Mouse (Mus musculus): ENCODE results near the gene Pnkd. TPM values are rescaled to one million over a fixed set of nuclear protein-coding genes. Genes with fewer than 3 reads are reported as not detected.

Gene Pnkd
- polyA plus RNA-seq, 1 experiment = 37.8 TPM

DNA sequence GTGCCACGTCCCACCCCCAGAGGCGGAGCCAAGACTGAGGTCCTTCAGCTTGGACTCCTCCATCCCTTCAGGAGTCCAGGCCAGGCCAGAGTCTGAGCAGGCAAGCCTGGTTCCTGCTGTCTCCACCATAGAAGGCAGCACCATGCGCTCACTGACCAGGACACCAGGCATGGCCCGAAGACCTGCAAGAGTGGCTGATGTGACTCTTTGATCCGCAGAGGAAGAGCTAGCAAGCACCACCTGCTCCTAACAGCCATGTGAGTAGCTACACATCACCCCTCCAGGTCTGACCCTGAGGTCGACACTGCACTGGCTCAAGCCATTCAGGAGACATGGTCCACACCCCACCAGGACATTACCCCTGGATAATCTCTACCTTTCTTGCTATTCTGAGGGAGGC is 7.7 kb upstream of the Pnkd start:
- H3K4me1 ChIP-seq (ENCODE audit: control insufficient read depth, insufficient read depth, low read length) = peaks cover 10% of the 10 kb centered on the region
- H3K4me3 ChIP-seq (ENCODE audit: insufficient read depth, low read length) = no peak overlapping the region
- no peak for TF ChIP-seq POLR2A (IDR thresholded peaks at IDR 0.05; ENCODE audit: borderline replicate concordance, low read depth, low read length)
- TF ChIP-seq CTCF (IDR thresholded peaks at IDR 0.05; ENCODE audit: low read depth, low read length) = no peak
- H3K27ac ChIP-seq (ENCODE audit: insufficient read depth, low read depth, low read length) = no peak overlapping the region

DNA sequence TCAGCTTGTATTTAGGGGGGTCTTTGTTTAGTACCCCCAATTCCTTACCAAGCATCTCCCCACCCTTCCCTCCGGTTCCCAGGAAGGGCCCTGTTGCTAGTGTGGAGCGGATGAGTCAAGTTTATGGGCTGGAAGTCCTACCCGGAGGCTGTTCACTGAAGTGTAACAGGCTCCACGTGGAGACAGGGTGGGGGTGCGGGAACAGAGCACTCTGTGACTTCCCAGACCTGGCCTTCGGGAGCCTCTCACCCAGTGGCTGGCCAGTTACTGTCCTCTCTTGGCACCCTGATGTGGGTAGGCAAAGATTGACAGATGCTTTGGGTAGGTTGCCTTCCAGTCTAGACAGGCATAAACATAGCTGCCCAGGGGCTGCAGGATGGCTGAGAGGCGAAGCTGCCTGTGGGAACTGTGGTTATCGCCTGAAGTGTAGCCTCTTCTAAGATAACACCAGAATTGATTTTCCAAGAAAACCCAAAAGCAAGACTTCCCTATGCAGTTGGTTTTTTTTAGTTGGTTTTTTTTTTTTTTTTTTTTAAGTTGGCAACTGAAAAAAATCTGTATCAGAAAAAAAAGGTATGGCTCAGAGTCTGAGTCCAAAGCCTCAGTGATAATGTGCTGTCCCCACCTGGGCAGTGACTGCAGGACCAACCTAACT is 6.7 kb upstream of the Pnkd start:
- H3K4me3 ChIP-seq (ENCODE audit: insufficient read depth, low read length) = no peak overlapping the region
- TF ChIP-seq CTCF (IDR thresholded peaks at IDR 0.05; ENCODE audit: low read depth, low read length) (no peak), POLR2A (IDR thresholded peaks at IDR 0.05; ENCODE audit: borderline replicate concordance, low read depth, low read length) (no peak)
- peaks cover 8% of the 10 kb centered on the region for H3K4me1 ChIP-seq (ENCODE audit: control insufficient read depth, insufficient read depth, low read length)
- H3K27ac ChIP-seq (ENCODE audit: insufficient read depth, low read depth, low read length) = no peak overlapping the region

DNA sequence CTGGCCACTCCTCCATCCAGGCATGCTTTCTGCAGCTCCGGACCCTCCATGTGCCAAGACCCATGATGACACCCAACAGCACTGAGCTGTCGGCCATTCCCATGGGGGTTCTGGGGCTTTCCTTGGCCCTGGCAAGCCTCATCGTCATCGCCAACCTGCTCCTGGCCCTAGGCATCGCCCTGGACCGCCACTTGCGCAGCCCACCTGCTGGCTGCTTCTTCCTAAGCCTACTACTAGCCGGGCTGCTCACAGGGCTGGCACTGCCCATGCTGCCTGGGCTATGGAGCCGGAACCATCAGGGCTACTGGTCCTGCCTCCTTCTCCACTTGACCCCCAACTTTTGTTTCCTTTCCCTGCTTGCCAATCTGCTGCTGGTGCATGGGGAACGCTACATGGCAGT is 6.2 kb upstream of the Pnkd start, which contains the start of gene Gpbar1:
Gene Gpbar1, plus strand, starts transcription at position 13 of the 400 bp plus-strand sequence.
- TF ChIP-seq CTCF (IDR thresholded peaks at IDR 0.05; ENCODE audit: low read depth, low read length) = no peak
- no peak for TF ChIP-seq POLR2A (IDR thresholded peaks at IDR 0.05; ENCODE audit: borderline replicate concordance, low read depth, low read length)
- H3K4me3 ChIP-seq (ENCODE audit: insufficient read depth, low read length) = no peak within 1 kb of the TSS
- peaks cover 6% of the 10 kb centered on the region for H3K4me1 ChIP-seq (ENCODE audit: control insufficient read depth, insufficient read depth, low read length)
- H3K27ac ChIP-seq (ENCODE audit: insufficient read depth, low read depth, low read length) = no peak within 1 kb of the TSS

DNA sequence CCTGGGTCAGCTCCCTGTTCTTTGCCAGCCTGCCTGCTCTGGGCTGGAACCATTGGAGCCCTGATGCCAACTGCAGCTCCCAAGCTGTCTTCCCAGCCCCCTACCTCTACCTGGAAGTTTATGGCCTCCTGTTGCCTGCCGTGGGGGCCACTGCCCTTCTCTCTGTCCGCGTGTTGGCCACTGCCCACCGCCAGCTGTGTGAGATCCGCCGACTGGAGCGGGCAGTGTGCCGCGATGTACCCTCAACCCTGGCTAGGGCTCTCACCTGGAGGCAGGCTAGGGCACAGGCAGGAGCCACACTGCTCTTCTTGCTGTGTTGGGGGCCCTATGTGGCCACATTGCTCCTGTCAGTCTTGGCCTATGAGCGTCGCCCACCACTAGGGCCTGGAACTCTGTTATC is 5.7 kb upstream of the Pnkd start:
- H3K4me1 ChIP-seq (ENCODE audit: control insufficient read depth, insufficient read depth, low read length) = peaks cover 3% of the 10 kb centered on the region; the same call in 1 of the 2 replicates
- TF ChIP-seq CTCF (IDR thresholded peaks at IDR 0.05; ENCODE audit: low read depth, low read length) (no peak), POLR2A (IDR thresholded peaks at IDR 0.05; ENCODE audit: borderline replicate concordance, low read depth, low read length) (no peak)
- no peak overlapping the region for H3K4me3 ChIP-seq (ENCODE audit: insufficient read depth, low read length)
- no peak overlapping the region for H3K27ac ChIP-seq (ENCODE audit: insufficient read depth, low read depth, low read length)

DNA sequence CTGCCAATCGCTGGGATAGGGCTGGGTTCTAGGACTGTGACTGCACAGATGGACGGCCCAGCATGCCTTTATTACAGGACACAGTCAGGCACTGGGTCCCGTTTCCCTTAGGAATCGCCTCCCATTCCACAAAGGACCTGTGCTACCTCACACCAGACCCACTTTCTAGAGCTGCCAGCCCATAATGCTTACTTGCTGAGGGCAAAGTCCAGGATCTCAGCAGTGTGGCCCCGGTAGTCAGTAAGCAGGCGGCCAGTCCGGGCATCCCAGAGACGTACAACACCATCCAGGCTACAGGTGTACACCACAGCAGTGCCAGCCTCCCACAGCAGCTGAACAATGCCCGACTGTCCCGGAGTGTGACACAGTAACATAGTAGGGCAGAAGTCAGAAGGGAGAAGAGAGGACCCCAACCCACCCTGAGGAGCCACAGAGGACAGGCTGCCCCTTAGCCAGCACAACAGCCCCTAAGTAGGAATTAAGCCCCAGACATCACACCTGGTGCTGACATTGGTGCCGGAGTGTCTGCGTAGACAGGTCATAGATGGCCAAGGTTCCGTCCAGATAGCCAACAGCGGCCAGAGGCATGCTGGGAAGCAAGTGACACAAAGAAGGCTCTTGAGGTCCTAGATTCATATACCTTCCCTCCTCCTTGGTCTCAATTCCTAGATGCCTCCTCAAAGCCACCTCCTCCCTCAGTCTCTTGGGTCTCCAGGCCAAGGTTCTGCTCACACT is 4.0 kb upstream of the Pnkd start:
- TF ChIP-seq POLR2A (IDR thresholded peaks at IDR 0.05; ENCODE audit: borderline replicate concordance, low read depth, low read length) (no peak), CTCF (IDR thresholded peaks at IDR 0.05; ENCODE audit: low read depth, low read length) (no peak)
- no peak overlapping the region for H3K27ac ChIP-seq (ENCODE audit: insufficient read depth, low read depth, low read length)
- no peak overlapping the region for H3K4me3 ChIP-seq (ENCODE audit: insufficient read depth, low read length)
- 0 out of 2 replicates have a peak, but pooled peaks cover 2% of the 10 kb centered on the region for H3K4me1 ChIP-seq (ENCODE audit: control insufficient read depth, insufficient read depth, low read length)

DNA sequence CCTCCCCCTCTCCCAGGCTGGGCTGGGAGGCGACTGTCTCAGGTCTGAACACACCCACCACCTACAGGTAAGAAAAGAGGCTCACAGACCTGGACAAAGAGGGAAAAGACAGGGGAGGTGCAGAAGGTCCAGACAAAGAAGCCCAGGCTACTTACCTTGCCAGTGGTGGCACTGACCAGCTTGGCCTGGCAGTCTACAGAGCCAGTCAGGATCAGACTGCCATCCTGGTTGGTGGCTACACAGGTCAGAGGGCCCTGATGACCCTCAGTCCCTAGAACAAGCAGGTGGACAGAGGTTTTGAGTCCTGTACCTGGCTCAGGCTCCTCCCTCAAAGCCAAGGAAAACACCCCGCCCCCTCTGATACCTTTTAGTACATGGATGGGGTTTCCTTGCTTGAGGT is 3.4 kb upstream of the Pnkd start:
- H3K4me1 ChIP-seq (ENCODE audit: control insufficient read depth, insufficient read depth, low read length) = 0 out of 2 replicates have a peak, but pooled peaks cover 2% of the 10 kb centered on the region

DNA sequence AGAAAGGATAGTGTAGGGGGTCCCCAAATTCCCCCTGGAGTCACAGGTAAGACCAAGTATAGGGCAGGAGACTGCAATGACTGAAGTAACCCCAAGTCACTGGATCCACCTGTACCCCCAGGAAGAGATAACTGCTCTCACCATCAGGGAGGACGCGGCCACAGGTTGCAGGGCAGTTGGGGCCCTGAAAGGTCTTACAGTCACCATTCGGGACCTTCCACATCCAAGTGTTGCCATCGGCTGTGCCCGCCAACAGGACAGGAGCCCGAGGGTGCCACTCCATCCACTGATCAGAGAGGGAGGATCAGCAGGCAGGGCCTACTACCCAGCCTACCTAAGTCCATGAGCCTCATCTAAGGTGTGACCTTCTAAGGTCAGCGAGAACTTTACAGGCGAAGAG is 2.8 kb upstream of the Pnkd start:
- Histone ChIP-seq H3K4me3 (ENCODE audit: insufficient read depth, low read length) (no peak overlapping the region), H3K4me1 (ENCODE audit: control insufficient read depth, insufficient read depth, low read length) (0 out of 2 replicates have a peak, but pooled peaks cover 2% of the 10 kb centered on the region), H3K27ac (ENCODE audit: insufficient read depth, low read depth, low read length) (no peak overlapping the region)
- TF ChIP-seq POLR2A (IDR thresholded peaks at IDR 0.05; ENCODE audit: borderline replicate concordance, low read depth, low read length) = no peak
- no peak for TF ChIP-seq CTCF (IDR thresholded peaks at IDR 0.05; ENCODE audit: low read depth, low read length)

More for the DNA sequence above, 3.4 kb upstream of the Pnkd start:
- Histone ChIP-seq H3K27ac (ENCODE audit: insufficient read depth, low read depth, low read length) (no peak overlapping the region), H3K4me3 (ENCODE audit: insufficient read depth, low read length) (no peak overlapping the region)
- no peak for TF ChIP-seq CTCF (IDR thresholded peaks at IDR 0.05; ENCODE audit: low read depth, low read length)
- TF ChIP-seq POLR2A (IDR thresholded peaks at IDR 0.05; ENCODE audit: borderline replicate concordance, low read depth, low read length) = no peak

DNA sequence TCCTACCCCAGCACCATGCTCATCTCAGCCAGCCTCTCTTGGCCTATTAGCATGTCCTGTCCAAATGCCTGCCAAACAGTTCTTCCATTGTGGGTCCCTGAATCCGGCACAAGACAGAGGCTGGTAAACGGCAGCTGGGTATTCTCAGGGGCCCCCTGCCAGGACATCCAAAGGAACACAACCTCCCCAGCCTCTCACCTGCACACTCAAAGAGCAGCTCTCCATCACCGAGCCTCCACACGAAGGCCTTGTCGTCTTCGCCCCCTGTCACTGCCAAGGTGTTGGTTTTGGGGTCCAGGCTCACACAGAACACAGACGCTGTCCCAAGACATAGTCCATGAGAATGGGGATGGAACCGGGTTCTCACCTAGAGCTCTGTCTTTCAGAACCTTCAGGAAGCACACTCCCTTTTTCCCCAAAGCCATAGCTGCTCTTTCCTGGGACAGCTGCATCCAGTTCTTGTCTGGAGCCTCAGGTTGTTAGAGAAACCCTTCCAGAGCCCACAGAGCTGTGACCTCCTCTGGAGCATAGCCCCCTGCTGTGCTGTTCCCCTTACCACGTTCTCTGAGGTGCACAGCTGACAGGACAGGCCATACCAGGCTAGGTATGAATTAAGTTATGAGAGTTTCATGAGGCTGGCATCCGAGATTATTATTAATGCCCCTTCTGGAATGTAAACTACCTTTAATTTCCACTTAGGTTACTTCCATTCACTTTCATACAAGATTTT is 1.7 kb upstream of the Pnkd start:
- Histone ChIP-seq H3K27ac (ENCODE audit: insufficient read depth, low read depth, low read length) (no peak overlapping the region), H3K4me3 (ENCODE audit: insufficient read depth, low read length) (no peak overlapping the region), H3K4me1 (ENCODE audit: control insufficient read depth, insufficient read depth, low read length) (0 out of 2 replicates have a peak, but pooled peaks cover 2% of the 10 kb centered on the region)
- TF ChIP-seq POLR2A (IDR thresholded peaks at IDR 0.05; ENCODE audit: borderline replicate concordance, low read depth, low read length) = no peak
- TF ChIP-seq CTCF (IDR thresholded peaks at IDR 0.05; ENCODE audit: low read depth, low read length) = no peak

DNA sequence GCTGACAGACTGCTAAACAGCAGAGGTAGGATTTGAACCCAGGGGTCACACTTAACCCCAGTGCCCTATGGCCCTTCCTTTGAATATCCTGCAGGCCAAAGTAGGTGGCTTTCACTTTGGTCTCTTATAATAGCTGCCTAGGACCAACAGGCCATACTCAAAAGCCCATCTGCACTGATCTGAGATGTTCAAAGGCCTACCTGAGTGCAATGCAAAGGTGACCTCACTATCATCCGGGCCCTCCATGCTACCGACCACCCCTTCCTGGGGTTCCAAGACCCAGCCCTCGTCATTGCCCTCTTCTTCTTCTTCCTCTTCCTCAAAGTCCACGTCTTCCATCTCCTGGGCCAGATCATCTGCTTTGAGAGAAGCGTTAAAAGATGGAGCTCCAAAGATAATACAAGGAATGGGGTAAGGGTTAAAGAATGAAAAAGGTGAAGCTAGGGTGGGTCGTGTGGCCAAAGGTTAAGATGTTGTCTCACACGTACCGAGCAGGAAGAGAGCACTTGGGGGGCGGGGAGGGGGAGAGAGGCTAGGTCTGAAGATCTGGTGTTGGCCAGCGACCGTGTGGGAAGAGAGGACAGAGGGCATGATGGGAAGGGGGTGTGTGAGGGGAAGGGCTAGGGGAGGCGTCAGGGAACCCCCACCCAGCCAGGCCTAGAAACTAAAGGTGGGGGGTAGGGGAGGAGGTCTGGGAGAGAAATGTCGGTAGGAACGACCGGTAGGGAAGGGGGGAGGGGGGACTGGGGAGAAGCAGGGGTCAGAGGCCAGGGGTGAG is 855 bp upstream of the Pnkd start:
- H3K4me3 ChIP-seq (ENCODE audit: insufficient read depth, low read length) = peak overlapping the region; percentile 80
- H3K27ac ChIP-seq (ENCODE audit: insufficient read depth, low read depth, low read length) = peak overlapping the region; percentile 61
- 0 out of 2 replicates have a peak, but pooled peaks cover 2% of the 10 kb centered on the region for H3K4me1 ChIP-seq (ENCODE audit: control insufficient read depth, insufficient read depth, low read length)
- TF ChIP-seq POLR2A (IDR thresholded peaks at IDR 0.05; ENCODE audit: borderline replicate concordance, low read depth, low read length) = peak; percentile 7; the same call in 1 of the 2 replicates
- no peak for TF ChIP-seq CTCF (IDR thresholded peaks at IDR 0.05; ENCODE audit: low read depth, low read length)

All from bone marrow macrophage, adult 2 months (primary cell).